Mouse (Mus musculus) kidney, postnatal 0 days (tissue): ENCODE measurements at regions not wholly inside any gene's neighbourhood (a gene's known extent, or its start where the extent isn't known, plus 50 kb on each side); places are given as distances from the start of the nearest gene placed in this dataset.

Source experiments
- ATAC-seq: fragments of 200-750 bp; cut with Nextera tagmentation; replicated peaks from 2 replicates; pipeline ENCODE4 v1.8.0; 2017; ENCODE audit warnings: low read depth, moderate number of reproducible peaks, moderate TSS enrichment, moderate library complexity; ENCODE audit not compliant: low FRiP score
- DNase-seq: peaks from one replicate; pipeline ENCODE4 v3.0.0-alpha.2; 2016; ENCODE audit warnings: low spot score
- H3K27ac ChIP-seq: fragments of 300-500 bp; sonication (generic); 2 replicates; pipeline ENCODE4 v1.5.1; 2014; ENCODE audit warnings: mild to moderate bottlenecking
- H3K27me3 ChIP-seq: fragments of 300-500 bp; sonication (generic); 2 replicates; pipeline ENCODE4 v1.6.1; 2014; ENCODE audit warnings: low read length, mixed read lengths; ENCODE audit not compliant: insufficient read depth
- H3K36me3 ChIP-seq: fragments of 300-500 bp; sonication (generic); 2 replicates; pipeline ENCODE4 v1.6.1; 2014; ENCODE audit warnings: low read length, mixed read lengths; ENCODE audit not compliant: insufficient read depth
- H3K4me1 ChIP-seq: fragments of 300-500 bp; sonication (generic); replicated peaks from 2 replicates; pipeline ENCODE4 v1.6.1; 2014; ENCODE audit warnings: antibody characterized with exemption, low read length, mixed read lengths; ENCODE audit not compliant: insufficient read depth
- H3K4me2 ChIP-seq: fragments of 300-500 bp; sonication (generic); 2 replicates; pipeline ENCODE4 v1.6.1; 2014; ENCODE audit warnings: mild to moderate bottlenecking, low read length, moderate library complexity, mixed read lengths
- H3K4me3 ChIP-seq: fragments of 300-500 bp; sonication (generic); replicated peaks from 2 replicates; pipeline ENCODE4 v1.5.1; 2014; ENCODE audit warnings: low read depth, low read length
- H3K9ac ChIP-seq: fragments of 300-500 bp; sonication (generic); 2 replicates; pipeline ENCODE4 v1.6.1; 2014; ENCODE audit warnings: low read depth, low read length
- H3K9me3 ChIP-seq: fragments of 300-500 bp; sonication (generic); replicated peaks from 2 replicates; pipeline ENCODE4 v1.6.1; 2016; ENCODE audit warnings: low read length, inconsistent platforms, mixed read lengths
- CTCF ChIP-seq: IDR thresholded peaks from 2 replicates; pipeline ENCODE4 v1.5.1; 2016; ENCODE audit warnings: antibody characterized with exemption, low read depth, mild to moderate bottlenecking, moderate library complexity
- WGBS: fragments of 180-500 bp; shearing (Covaris S2); extraction: QIAGEN DNeasy Blood & Tissue Kit; methylation state at CpG from one replicate; pipeline ENCODE4 v1.1.7; 2014; 5-methylcytosine and 5-hydroxymethylcytosine counted together

- no peak overlapping the region for H3K27ac ChIP-seq
- H3K36me3 ChIP-seq, result no peaks in the 10 kb centered on the region
- no peaks in the 10 kb centered on the region for H3K27me3 ChIP-seq
- 80% methylated on average over 4 of the region's 4 CpGs for whole genome bisulfite sequencing
- H3K4me1 ChIP-seq, result no peaks in the 10 kb centered on the region
- TF ChIP-seq CTCF, result no peak
- no peak overlapping the region for H3K4me2 ChIP-seq
- no peaks in the 10 kb centered on the region for H3K9me3 ChIP-seq
- ATAC-seq, result no peak
- DNase-seq, result no peak
- H3K9ac ChIP-seq, result no peak overlapping the region
- no peak overlapping the region for H3K4me3 ChIP-seq
Observed at GRCm38 (mm10) chr1:92776353-92776752, 55.1 kb upstream of the Gpc1 start.

GRCm38 (mm10) chr1:92775908-92776307 is 55.5 kb upstream of the Gpc1 start:
- DNase-seq, result no peak

GRCm38 (mm10) chr1:92774743-92775692 is 56.4 kb upstream of the Gpc1 start:
- H3K27ac ChIP-seq, result no peak overlapping the region
- WGBS, result 19% methylated on average over 16 of the region's 16 CpGs
- peak overlapping the region; percentile 5; the same call in 1 of the 2 replicates for H3K4me3 ChIP-seq
- peak overlapping the region; percentile 15; the same call in 1 of the 2 replicates for H3K9ac ChIP-seq
- H3K4me1 ChIP-seq, result no peaks in the 10 kb centered on the region
- no peak for TF ChIP-seq CTCF
- no peaks in the 10 kb centered on the region for H3K36me3 ChIP-seq
- peak overlapping the region; percentile 42 for H3K4me2 ChIP-seq
- H3K27me3 ChIP-seq, result no peaks in the 10 kb centered on the region
- ATAC-seq, result 0 out of 2 replicates have a peak, but pooled peaks have one; percentile 13
- peak; percentile 54 for DNase-seq
- no peaks in the 10 kb centered on the region for H3K9me3 ChIP-seq

More at GRCm38 (mm10) chr1:92775908-92776307, 55.5 kb upstream of the Gpc1 start:
- Histone ChIP-seq H3K27me3 (no peaks in the 10 kb centered on the region), H3K9ac (no peak overlapping the region), H3K9me3 (no peaks in the 10 kb centered on the region), H3K4me1 (no peaks in the 10 kb centered on the region), H3K27ac (no peak overlapping the region), H3K4me2 (no peak overlapping the region), H3K4me3 (no peak overlapping the region), H3K36me3 (no peaks in the 10 kb centered on the region)
- WGBS, result 85% methylated on average over 3 of the region's 3 CpGs
- no peak for ATAC-seq
- TF ChIP-seq CTCF, result no peak

- no peaks in the 10 kb centered on the region for H3K27me3 ChIP-seq
- H3K4me2 ChIP-seq, result no peak overlapping the region
- no peaks in the 10 kb centered on the region for H3K4me1 ChIP-seq
- TF ChIP-seq CTCF, result no peak
- no peaks in the 10 kb centered on the region for H3K9me3 ChIP-seq
- no peak overlapping the region for H3K9ac ChIP-seq
- H3K27ac ChIP-seq, result no peak overlapping the region
- no peaks in the 10 kb centered on the region for H3K36me3 ChIP-seq
- ATAC-seq (no peak), DNase-seq (no peak)
- 53% methylated on average over 3 of the region's 3 CpGs for WGBS
- no peak overlapping the region for H3K4me3 ChIP-seq
Observed at GRCm38 (mm10) chr1:92774006-92774405, 57.4 kb upstream of the Gpc1 start.

GRCm38 (mm10) chr1:92772784-92773113 is 58.7 kb upstream of the Gpc1 start:
- Histone ChIP-seq H3K36me3 (no peaks in the 10 kb centered on the region), H3K4me3 (no peak overlapping the region), H3K9ac (no peak overlapping the region), H3K27ac (no peak overlapping the region), H3K4me2 (no peak overlapping the region), H3K4me1 (no peaks in the 10 kb centered on the region), H3K9me3 (no peaks in the 10 kb centered on the region), H3K27me3 (no peaks in the 10 kb centered on the region)
- TF ChIP-seq CTCF, result no peak
- no peak for DNase-seq
- 73% methylated on average over 10 of the region's 10 CpGs for WGBS
- no peak for ATAC-seq

- Histone ChIP-seq H3K9me3 (no peaks in the 10 kb centered on the region), H3K4me2 (no peak overlapping the region), H3K4me1 (no peaks in the 10 kb centered on the region), H3K36me3 (no peaks in the 10 kb centered on the region), H3K4me3 (no peak overlapping the region), H3K9ac (no peak overlapping the region), H3K27me3 (no peaks in the 10 kb centered on the region), H3K27ac (no peak overlapping the region)
- TF ChIP-seq CTCF, result no peak
- 71% methylated on average over 9 of the region's 9 CpGs for WGBS
- ATAC-seq (no peak), DNase-seq (no peak)
Observed at GRCm38 (mm10) chr1:92772101-92772783, 59.2 kb upstream of the Gpc1 start.
